ENCODE assay signal across 14 mouse cellular contexts in the genomic region with DNA sequence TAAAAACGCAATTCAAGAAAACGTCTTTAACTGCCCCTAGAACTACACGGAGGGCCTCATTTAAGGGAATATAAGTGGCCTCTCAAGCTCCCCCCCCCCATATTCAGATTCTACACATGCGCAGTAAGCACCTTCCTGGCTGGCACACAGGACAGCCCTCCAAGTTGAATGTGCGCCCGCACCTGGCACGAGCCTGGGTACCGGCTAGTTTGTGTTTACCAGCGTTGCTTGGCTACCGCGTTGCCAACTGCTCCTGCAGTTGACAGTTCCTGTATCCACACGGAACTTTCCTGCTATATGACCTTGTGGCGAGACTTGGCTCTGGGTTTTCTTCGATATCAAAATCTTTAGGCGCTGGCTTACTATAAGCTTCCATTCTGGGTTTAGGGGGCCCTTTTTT. TPM values are rescaled to one million over a fixed set of nuclear protein-coding genes. Genes with fewer than 3 reads are reported as not detected.
DNase-seq lines count a peak whose midpoint lies in the region; ATAC-seq and TF ChIP-seq lines count a peak whose summit lies in the region.
"Had no signal": no experiment of that assay in that cellular context is flagged by ENCODE, and none has a peak within 500 bp of the region (broad histone marks: within the 10 kb centered on the region; RNA-seq: fewer than 3 reads in every experiment).

No protein-coding gene starts in this region.

- no peak overlapping the region for H3K9ac ChIP-seq in intestine, embryonic 15.5 days
- H3K9ac ChIP-seq: embryonic facial prominence, embryonic 15.5 days; heart, embryonic 13.5 days; midbrain, embryonic 12.5 days had no signal

- no peaks in the 10 kb centered on the region for H3K9me3 ChIP-seq in intestine, embryonic 15.5 days
- H3K9me3 ChIP-seq: embryonic facial prominence, embryonic 15.5 days; heart, embryonic 13.5 days; midbrain, embryonic 12.5 days had no signal

- no peak for TF ChIP-seq POLR2A in brain, embryonic 14.5 days (IDR thresholded peaks at IDR 0.05; ENCODE audit: borderline replicate concordance, extremely low read depth, insufficient read depth, insufficient read length, poor library complexity, severe bottlenecking)

- H3K4me1 ChIP-seq in intestine, embryonic 15.5 days (replicated peaks): no peaks in the 10 kb centered on the region
- H3K4me1 ChIP-seq: embryonic facial prominence, embryonic 15.5 days; heart, embryonic 13.5 days; midbrain, embryonic 12.5 days had no signal

- 88% methylated on average over 15 of the region's 15 CpGs for whole genome bisulfite sequencing in intestine, embryonic 15.5 days

- no peak overlapping the region for H3K4me2 ChIP-seq in intestine, embryonic 15.5 days (replicated peaks)
- H3K4me2 ChIP-seq: embryonic facial prominence, embryonic 15.5 days; heart, embryonic 13.5 days; midbrain, embryonic 12.5 days had no signal

- no peaks in the 10 kb centered on the region for H3K36me3 ChIP-seq in intestine, embryonic 15.5 days
- H3K36me3 ChIP-seq: embryonic facial prominence, embryonic 15.5 days; heart, embryonic 13.5 days; midbrain, embryonic 12.5 days had no signal

- H3K27me3 ChIP-seq in intestine, embryonic 15.5 days (replicated peaks): no peaks in the 10 kb centered on the region
- H3K27me3 ChIP-seq: embryonic facial prominence, embryonic 15.5 days; heart, embryonic 13.5 days; midbrain, embryonic 12.5 days had no signal

- ATAC-seq in megakaryocyte, adult 5-6 weeks (ENCODE audit: poor library complexity, severe bottlenecking): no peak
- no peak for ATAC-seq in intestine, embryonic 15.5 days
- ATAC-seq in monocyte, adult 5-6 weeks (replicated peaks; ENCODE audit: insufficient number of reproducible peaks, low FRiP score, low TSS enrichment, poor library complexity, severe bottlenecking): no peak
- ATAC-seq: intestine, embryonic 16.5 days had no signal

- TF ChIP-seq CTCF in brain, embryonic 14.5 days (IDR thresholded peaks at IDR 0.05; ENCODE audit: borderline replicate concordance, extremely low read depth, insufficient read depth, insufficient read length): no peak

- DNase-seq in gastrocnemius, adult 18-20 months (ENCODE audit: low spot score): peak; percentile 32
- DNase-seq in gastrocnemius, postnatal 4 days (ENCODE audit: low spot score in 2 of 2): no peak
- peak; percentile 57 for DNase-seq in brain, embryonic 14.5 days (ENCODE audit: low read depth)
- DNase-seq in cerebellum, postnatal 36 days: peak; percentile 37 to 61
- peak; percentile 27 to 49 for DNase-seq in layer of hippocampus, adult 18-20 months (ENCODE audit: low spot score in 2 of 2)

- H3K4me3 ChIP-seq in intestine, embryonic 15.5 days (replicated peaks): no peak overlapping the region
- H3K4me3 ChIP-seq: embryonic facial prominence, embryonic 15.5 days; heart, embryonic 13.5 days; midbrain, embryonic 12.5 days had no signal

- no peak overlapping the region for H3K27ac ChIP-seq in intestine, embryonic 15.5 days
- H3K27ac ChIP-seq: embryonic facial prominence, embryonic 15.5 days; heart, embryonic 13.5 days; midbrain, embryonic 12.5 days had no signal

RNA-seq across cellular contexts. Expression of a gene that starts 13.9 kb away (rescaled TPM):
- total RNA-seq in gastrocnemius, adult 18-20 months (2021): not detected
- total RNA-seq in gastrocnemius, postnatal 4 days (2021): not detected
- polyA plus RNA-seq in brain, embryonic 14.5 days (2012; rRNA removed): not detected in 2 replicates
- not detected for total RNA-seq in layer of hippocampus, adult 18-20 months (2021)
- total RNA-seq in megakaryocyte, adult 5-6 weeks (2015): not detected in 2 replicates
- not detected in 2 replicates for total RNA-seq in megakaryocyte, adult 5-6 weeks (2017)
- polyA plus RNA-seq in intestine, embryonic 15.5 days (2015; fragmentation: Nextera tagmentation; extraction: Ambion mirVana): not detected in 2 replicates
- total RNA-seq in monocyte, adult 5-6 weeks (2017): not detected in 3 replicates
- total RNA-seq: left cerebral cortex, postnatal 25 days had no signal
- polyA plus RNA-seq: embryonic facial prominence, embryonic 15.5 days; heart, embryonic 13.5 days; intestine, embryonic 16.5 days; liver, embryonic 16.5 days; midbrain, embryonic 12.5 days had no signal

Comparison
In these comparisons a context has a peak if more than half of its experiments do, and no peak if none do; other contexts are left out.
1. DNase-seq: peak in gastrocnemius, adult 18-20 months (single experiment), brain, embryonic 14.5 days (single experiment), cerebellum, postnatal 36 days (2 of 2) and layer of hippocampus, adult 18-20 months (2 of 2); none in gastrocnemius, postnatal 4 days (0 of 2).